Mouse (Mus musculus): Measurements from ENCODE around the gene Trex1. TPM values are rescaled to one million over a fixed set of nuclear protein-coding genes. Genes with fewer than 3 reads are reported as not detected.

Gene Trex1
- total RNA-seq, 2 experiments from 2014 or later = 9.8 to 12.2 TPM

GRCm38 (mm10) chr9:109022866-109023685 is 36.5 kb downstream of the Trex1 start:
- DNase-seq = no peak
- intact Hi-C loops (cut with DNase I) = no loop called here

- DNase-seq = no peak
- intact Hi-C loops (cut with DNase I) = no loop called here
Observed at GRCm38 (mm10) chr9:109021428-109021827, 38.1 kb downstream of the Trex1 start.

- intact Hi-C loops (cut with DNase I) = no loop called here
- no peak for DNase-seq
Observed at GRCm38 (mm10) chr9:109016973-109017604, 42.4 kb downstream of the Trex1 start.

GRCm38 (mm10) chr9:109015397-109015796 is 44.1 kb downstream of the Trex1 start:
- intact Hi-C loops (cut with DNase I) = no loop called here
- DNase-seq = no peak

GRCm38 (mm10) chr9:109010316-109010690 is 49.2 kb downstream of the Trex1 start:
- intact Hi-C loops (cut with DNase I) = no loop called here
- peak in 1 of 2 experiments; percentile 20 for DNase-seq

- peak; percentile 61 to 64 for DNase-seq
Observed at GRCm38 (mm10) chr9:109009636-109010315, 49.8 kb downstream of the Trex1 start.

DNA sequence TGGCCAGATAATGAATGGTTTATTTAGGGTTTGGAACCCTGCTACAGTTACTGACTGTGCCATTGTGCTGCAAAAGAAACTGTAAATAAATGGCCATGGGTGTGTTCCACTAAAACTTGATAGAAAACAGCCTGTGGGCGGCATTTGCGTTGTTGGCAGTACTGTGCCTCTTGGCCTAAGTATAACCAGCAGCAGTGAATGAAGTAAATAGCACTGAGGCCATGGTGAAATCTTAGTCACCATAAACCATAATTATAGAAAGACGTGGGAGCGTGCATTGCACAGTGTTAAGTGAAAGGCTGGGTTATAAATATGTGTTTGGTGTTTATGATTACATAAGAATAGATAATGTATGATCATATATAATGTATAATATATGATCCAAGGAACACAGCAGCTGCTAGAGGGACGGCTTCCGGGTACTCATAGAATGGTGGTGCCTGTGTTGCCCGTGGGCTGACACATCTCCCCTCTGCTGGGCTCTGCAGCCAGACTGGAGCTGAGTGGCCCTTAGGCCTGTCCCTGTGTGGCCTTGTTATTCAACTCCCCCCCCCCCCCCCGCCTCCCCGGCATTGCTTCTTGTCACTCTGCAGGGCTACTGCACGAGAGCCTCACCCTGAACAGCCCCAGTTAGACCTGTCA is 50.4 kb downstream of the Trex1 start:
- DNase-seq = peak in 1 of 2 experiments; percentile 27
- intact Hi-C loops (cut with DNase I) = no loop called here

More at GRCm38 (mm10) chr9:109009636-109010315, 49.8 kb downstream of the Trex1 start:
- intact Hi-C loops (cut with DNase I) = no loop called here

- DNase-seq = no peak
- intact Hi-C loops (cut with DNase I) = no loop called here
Observed at GRCm38 (mm10) chr9:109008081-109008480, 51.5 kb downstream of the Trex1 start.

Other genes starting within 250 kb of the Trex1 start
- under 1 TPM; 0.22 to 0.24 TPM for gene Celsr3, start 233.4 kb downstream of the Trex1 start, total RNA-seq (2021)
- gene Slc26a6, start 206.5 kb downstream of the Trex1 start, total RNA-seq (2021) = 10 to 100 TPM; 13.6 to 18.0 TPM
- not detected for gene Tmem89, start 145.1 kb downstream of the Trex1 start, total RNA-seq (2021)
- gene Uqcrc1, start 123.1 kb downstream of the Trex1 start, total RNA-seq (2021) = 1,000 to 10,000 TPM; 1,923 to 1,927 TPM
- gene Col7a1, start 106.1 kb downstream of the Trex1 start, total RNA-seq (2021) = 1 to 10 TPM; 1.3 TPM
- not detected for gene Ucn2, start 73.7 kb downstream of the Trex1 start, total RNA-seq (2021)
- 1 to 10 TPM; 2.4 TPM for gene Pfkfb4, start 68.0 kb downstream of the Trex1 start, total RNA-seq (2021)
- 10 to 100 TPM; 51.6 to 53.2 TPM for gene Shisa5, start 21.2 kb downstream of the Trex1 start, total RNA-seq (2021)
- gene Atrip, start 14.4 kb upstream of the Trex1 start, total RNA-seq (2021) = 10 to 100 TPM in 1 of 2 experiments, 1 to 10 TPM in 1; 9.2 to 10.4 TPM
- gene Ccdc51, start 22.8 kb upstream of the Trex1 start, total RNA-seq (2021) = 10 to 100 TPM; 10.3 to 12.4 TPM
- 100 to 1,000 TPM; 272 to 274 TPM for gene Tma7, start 22.9 kb upstream of the Trex1 start, total RNA-seq (2021)
- gene Plxnb1, start 35.7 kb upstream of the Trex1 start, total RNA-seq (2021) = 10 to 100 TPM; 23.8 to 28.3 TPM
- not detected for gene Fbxw21, start 102.3 kb upstream of the Trex1 start, total RNA-seq (2021)
- gene Fbxw13, start 136.2 kb upstream of the Trex1 start, total RNA-seq (2021) = not detected
- not detected for gene Fbxw20, start 175.0 kb upstream of the Trex1 start, total RNA-seq (2021)
- not detected for gene Fbxw14, start 227.9 kb upstream of the Trex1 start, total RNA-seq (2021)

All from heart, postnatal 10 days (tissue).